In genomic region chr8:121436656-121437055, GRCm38 (mm10) we compare ENCODE assay signal across 9 mouse cellular contexts.
DNase-seq lines count a peak whose midpoint lies in the region; ATAC-seq and TF ChIP-seq lines count a peak whose summit lies in the region.
"Had no signal": no experiment of that assay in that cellular context is flagged by ENCODE, and none has a peak within 500 bp of the region (broad histone marks: within the 10 kb centered on the region; RNA-seq: fewer than 3 reads in every experiment).

No protein-coding gene starts in this region.

- in situ Hi-C loops in CH12.LX (cut with MboI; ENCODE audit: low pct_ligation_motif_present, low pct_unique_long_range_greater_than_20kb, low sequenced_read_pairs), result no loop called here

- dilution Hi-C loops in CH12.LX (cut with MboI; ENCODE audit: extremely low pct_ligation_motif_present, extremely low pct_unique_long_range_greater_than_20kb, low sequenced_read_pairs), result no loop called here

- H3K4me2 ChIP-seq in kidney, embryonic 16.5 days (replicated peaks; ENCODE audit: low read depth, low read length), result peak overlapping the region; percentile 33
- H3K4me2 ChIP-seq in kidney, embryonic 14.5 days (replicated peaks; ENCODE audit: low read depth, low read length), result no peak overlapping the region
- H3K4me2 ChIP-seq in CH12.LX (ENCODE audit: insufficient read depth, low read depth, poor library complexity, severe bottlenecking), result no peak overlapping the region
- H3K4me2 ChIP-seq: heart, embryonic 15.5 days had no signal

- H3K4me1 ChIP-seq in kidney, embryonic 16.5 days (ENCODE audit: insufficient read depth, low read length), result peaks cover 20% of the 10 kb centered on the region
- 0 out of 2 replicates have a peak, but pooled peaks cover 6% of the 10 kb centered on the region for H3K4me1 ChIP-seq in kidney, embryonic 14.5 days (ENCODE audit: control insufficient read depth, insufficient read depth, low read length)
- H3K4me1 ChIP-seq in CH12.LX (ENCODE audit: control insufficient read depth in 1 of 2, insufficient read depth in 2 of 2), result peaks cover 6 to 13% of the 10 kb centered on the region in 2 experiments

- DNase-seq in CH12.LX (ENCODE audit: extremely low read depth) (peak; percentile 3), ZHBTc4 (ENCODE audit: low read depth, low spot score) (peak; percentile 80)
- DNase-seq in forelimb bud, embryonic 11.5 days (ENCODE audit: low read depth, low spot score), result peak; percentile 70
- DNase-seq in B cell, adult 2 months, result no peak
- no peak for DNase-seq in spleen, postnatal 14 days (ENCODE audit: low spot score in 2 of 2)

- no peaks in the 10 kb centered on the region for H3K79me2 ChIP-seq in CH12.LX (replicated peaks; ENCODE audit: control insufficient read depth, extremely low read depth, insufficient read depth, poor library complexity, severe bottlenecking)

- peak overlapping the region; percentile 23 for H3K4me3 ChIP-seq in kidney, embryonic 16.5 days (ENCODE audit: low read length)
- no peak overlapping the region for H3K4me3 ChIP-seq in kidney, embryonic 14.5 days (ENCODE audit: low read length)
- H3K4me3 ChIP-seq in CH12.LX (replicated peaks in 1 of 3; ENCODE audit: low read depth in 2 of 3, low read length in 2 of 3, poor library complexity in 1 of 3), result no peak overlapping the region
- H3K4me3 ChIP-seq: heart, embryonic 15.5 days had no signal

- H3K27me3 ChIP-seq in kidney, embryonic 16.5 days (ENCODE audit: insufficient read depth, low read length), result no peaks in the 10 kb centered on the region; the same call in 1 of the 2 replicates
- H3K27me3 ChIP-seq in kidney, embryonic 14.5 days (ENCODE audit: control insufficient read depth, insufficient read depth, low read length), result 0 out of 2 replicates have a peak, but pooled peaks cover 3% of the 10 kb centered on the region
- peaks cover 70% of the 10 kb centered on the region for H3K27me3 ChIP-seq in CH12.LX (replicated peaks)

- no peak for ATAC-seq in kidney, embryonic 16.5 days (ENCODE audit: low FRiP score, low TSS enrichment)
- ATAC-seq in kidney, embryonic 14.5 days (ENCODE audit: low FRiP score, low TSS enrichment), result no peak
- no peak for ATAC-seq in megakaryocyte, adult 5-6 weeks (ENCODE audit: poor library complexity, severe bottlenecking)

- TF ChIP-seq EP300 in CH12.LX (IDR thresholded peaks at IDR 0.05; ENCODE audit: low read length), result no peak

- no peak overlapping the region for H3K27ac ChIP-seq in kidney, embryonic 16.5 days (ENCODE audit: low read length)
- no peak overlapping the region for H3K27ac ChIP-seq in kidney, embryonic 14.5 days (ENCODE audit: low read depth, low read length)
- H3K27ac ChIP-seq in CH12.LX (ENCODE audit: insufficient read depth, low read depth), result no peak overlapping the region
- H3K27ac ChIP-seq: heart, embryonic 15.5 days had no signal

- TF ChIP-seq POLR2A in CH12.LX (IDR thresholded peaks at IDR 0.05; ENCODE audit: low read depth, low read length), result no peak

- no peak for TF ChIP-seq CTCF in CH12.LX (conservative IDR thresholded peaks at IDR 0.05 in 1 of 2, IDR thresholded peaks at IDR 0.05 in 1 of 2; ENCODE audit: low read depth in 2 of 2, low read length in 2 of 2)

- H3K9ac ChIP-seq in kidney, embryonic 16.5 days (replicated peaks; ENCODE audit: low read length), result no peak overlapping the region; the same call in 1 of the 2 replicates
- H3K9ac ChIP-seq in kidney, embryonic 14.5 days (ENCODE audit: low read depth, low read length), result no peak overlapping the region
- H3K9ac ChIP-seq in CH12.LX (ENCODE audit: insufficient read depth, low read depth), result no peak overlapping the region
- H3K9ac ChIP-seq: heart, embryonic 15.5 days had no signal

- 0 out of 2 replicates have a peak, but pooled peaks cover 3% of the 10 kb centered on the region for H3K9me3 ChIP-seq in kidney, embryonic 16.5 days (ENCODE audit: low read length)
- no peaks in the 10 kb centered on the region for H3K9me3 ChIP-seq in kidney, embryonic 14.5 days (ENCODE audit: control insufficient read depth, low read length)
- H3K9me3 ChIP-seq in CH12.LX (replicated peaks; ENCODE audit: low read length), result no peaks in the 10 kb centered on the region
- H3K9me3 ChIP-seq: heart, embryonic 15.5 days had no signal

- TF ChIP-seq RAD21 in CH12.LX (IDR thresholded peaks at IDR 0.05; ENCODE audit: low read depth, low read length), result no peak

- no peaks in the 10 kb centered on the region for H3K36me3 ChIP-seq in kidney, embryonic 16.5 days (ENCODE audit: insufficient read depth, low read length)
- H3K36me3 ChIP-seq in kidney, embryonic 14.5 days (ENCODE audit: control insufficient read depth, insufficient read depth, low read length), result no peaks in the 10 kb centered on the region
- H3K36me3 ChIP-seq in CH12.LX (replicated peaks in 1 of 2; ENCODE audit: control insufficient read depth in 1 of 2, insufficient read depth in 1 of 2, low read length in 1 of 2), result no peaks in the 10 kb centered on the region
- H3K36me3 ChIP-seq: heart, embryonic 15.5 days had no signal

- 38% methylated on average over 5 of the region's 5 CpGs for WGBS in kidney, embryonic 16.5 days
- 57% methylated on average over 5 of the region's 5 CpGs for WGBS in kidney, embryonic 14.5 days

TF ChIP-seq in CH12.LX, 34 proteins besides CTCF, POLR2A, EP300 and RAD21:
- TF ChIP-seq MXI1 (IDR thresholded peaks at IDR 0.05; ENCODE audit: low read depth, low read length) (no peak), USF2 (conservative IDR thresholded peaks at IDR 0.05; ENCODE audit: low read depth, low read length) (no peak), E2F4 (IDR thresholded peaks at IDR 0.05; ENCODE audit: insufficient replicate concordance, low read depth, low read length) (no peak), POLR2AphosphoS2 (IDR thresholded peaks at IDR 0.05; ENCODE audit: low read depth, low read length) (no peak), SMC3 (IDR thresholded peaks at IDR 0.05; ENCODE audit: low read depth, low read length) (no peak), MAFK (IDR thresholded peaks at IDR 0.05; ENCODE audit: insufficient replicate concordance, low read length) (no peak)

Comparison
In these comparisons a context has a peak if more than half of its experiments do, and no peak if none do; other contexts are left out.
1. DNase-seq: peak in CH12.LX (single experiment), ZHBTc4 (single experiment) and forelimb bud, embryonic 11.5 days (single experiment); none in B cell, adult 2 months (0 of 2) and spleen, postnatal 14 days (0 of 2).